Mouse (Mus musculus) limb, embryonic 13.5 days (tissue): ENCODE measurements around the gene Atp5k. TPM values are rescaled to one million over a fixed set of nuclear protein-coding genes. Genes with fewer than 3 reads are reported as not detected.

Experiments
- ATAC-seq: fragments of 200-750 bp; cut with Nextera tagmentation; 2 replicates; pipeline ENCODE4 v1.8.0; 2017; ENCODE audit warnings: low read depth, moderate number of reproducible peaks, moderate TSS enrichment; ENCODE audit not compliant: low FRiP score
- H3K27ac ChIP-seq: fragments of 300-500 bp; sonication (generic); 2 replicates; pipeline ENCODE4 v1.5.1; 2015; ENCODE audit warnings: inconsistent platforms, mild to moderate bottlenecking, moderate library complexity
- H3K27me3 ChIP-seq: fragments of 300-500 bp; sonication (generic); 2 replicates; pipeline ENCODE4 v1.6.1; 2015; ENCODE audit warnings: mild to moderate bottlenecking, inconsistent platforms
- H3K36me3 ChIP-seq: fragments of 300-500 bp; sonication (generic); 2 replicates; pipeline ENCODE4 v1.6.1; 2015; ENCODE audit warnings: inconsistent platforms, mild to moderate bottlenecking, moderate library complexity
- H3K4me1 ChIP-seq: fragments of 300-500 bp; sonication (generic); 2 replicates; pipeline ENCODE4 v1.6.1; 2015; ENCODE audit warnings: inconsistent platforms
- H3K4me2 ChIP-seq: fragments of 300-500 bp; sonication (generic); replicated peaks from 2 replicates; pipeline ENCODE4 v1.6.1; 2015; ENCODE audit warnings: inconsistent platforms, mild to moderate bottlenecking, moderate library complexity
- H3K4me3 ChIP-seq: fragments of 300-500 bp; sonication (generic); 2 replicates; pipeline ENCODE4 v1.5.1; 2015; ENCODE audit warnings: moderate library complexity, mild to moderate bottlenecking, inconsistent platforms
- H3K9ac ChIP-seq: fragments of 300-500 bp; sonication (generic); 2 replicates; pipeline ENCODE4 v1.6.1; 2015; ENCODE audit warnings: mild to moderate bottlenecking, inconsistent platforms
- H3K9me3 ChIP-seq: fragments of 300-500 bp; sonication (generic); 2 replicates; pipeline ENCODE4 v1.6.1; 2016; ENCODE audit warnings: inconsistent platforms
- WGBS: fragments of 180-500 bp; shearing (Covaris S2); methylation state at CpG from one replicate; pipeline ENCODE4 v1.1.7; 2015; 5-methylcytosine and 5-hydroxymethylcytosine counted together
- polyA plus RNA-seq: library from polyadenylated mRNA; unstranded; fragments of >200 nt; fragmentation: Nextera tagmentation; extraction: Ambion mirVana; gene quantifications from 2 replicates; pipeline ENCODE4 v1.2.1, GENCODE M21; 2015

Gene Atp5k
- polyA plus RNA-seq, 1 experiment from 2014 or later, result 403 TPM

GRCm38 (mm10) chr5:108454094-108454493 is 19.8 kb upstream of the Atp5k start:
- no peaks in the 10 kb centered on the region for H3K9me3 ChIP-seq
- no peak overlapping the region for H3K9ac ChIP-seq
- H3K36me3 ChIP-seq, result no peaks in the 10 kb centered on the region
- 60% methylated on average over 3 of the region's 3 CpGs for WGBS
- H3K27me3 ChIP-seq, result peaks cover 13% of the 10 kb centered on the region; the same call in 1 of the 2 replicates
- H3K4me1 ChIP-seq, result peaks cover 4% of the 10 kb centered on the region
- no peak overlapping the region for H3K4me3 ChIP-seq
- no peak overlapping the region for H3K27ac ChIP-seq
- H3K4me2 ChIP-seq, result no peak overlapping the region
- ATAC-seq, result no peak

DNA sequence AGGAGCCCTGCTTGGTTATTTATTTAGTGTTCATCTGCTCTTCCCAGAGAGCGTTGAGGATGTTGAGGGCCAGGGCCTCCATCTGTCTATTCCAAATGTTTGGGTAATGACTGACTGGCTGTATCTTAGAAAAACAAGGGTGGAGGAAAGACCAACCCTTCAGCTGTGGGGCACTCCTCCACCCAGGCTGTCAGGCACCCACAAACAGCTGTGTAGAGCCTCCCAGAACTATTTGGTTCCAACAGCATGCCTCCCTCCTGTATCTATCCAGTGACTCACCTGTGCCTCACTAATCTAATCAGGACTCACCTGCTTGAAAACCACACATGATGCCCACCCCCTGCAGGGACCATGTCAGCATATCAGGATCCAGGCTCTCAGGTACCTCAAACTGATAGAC is 18.2 kb upstream of the Atp5k start:
- Histone ChIP-seq H3K9me3 (no peaks in the 10 kb centered on the region), H3K27ac (no peak overlapping the region), H3K27me3 (peaks cover 10% of the 10 kb centered on the region), H3K36me3 (no peaks in the 10 kb centered on the region), H3K4me2 (no peak overlapping the region), H3K4me3 (no peak overlapping the region), H3K9ac (no peak overlapping the region), H3K4me1 (peaks cover 7% of the 10 kb centered on the region)
- 95% methylated on average over 1 of the region's 1 CpGs for WGBS
- ATAC-seq, result no peak

GRCm38 (mm10) chr5:108451611-108452010 is 17.4 kb upstream of the Atp5k start:
- Histone ChIP-seq H3K36me3 (no peaks in the 10 kb centered on the region), H3K4me2 (no peak overlapping the region), H3K27ac (no peak overlapping the region), H3K27me3 (peaks cover 15% of the 10 kb centered on the region), H3K9ac (no peak overlapping the region), H3K4me3 (no peak overlapping the region), H3K9me3 (no peaks in the 10 kb centered on the region), H3K4me1 (peaks cover 7% of the 10 kb centered on the region)
- 89% methylated on average over 1 of the region's 1 CpGs for WGBS
- ATAC-seq, result no peak

DNA sequence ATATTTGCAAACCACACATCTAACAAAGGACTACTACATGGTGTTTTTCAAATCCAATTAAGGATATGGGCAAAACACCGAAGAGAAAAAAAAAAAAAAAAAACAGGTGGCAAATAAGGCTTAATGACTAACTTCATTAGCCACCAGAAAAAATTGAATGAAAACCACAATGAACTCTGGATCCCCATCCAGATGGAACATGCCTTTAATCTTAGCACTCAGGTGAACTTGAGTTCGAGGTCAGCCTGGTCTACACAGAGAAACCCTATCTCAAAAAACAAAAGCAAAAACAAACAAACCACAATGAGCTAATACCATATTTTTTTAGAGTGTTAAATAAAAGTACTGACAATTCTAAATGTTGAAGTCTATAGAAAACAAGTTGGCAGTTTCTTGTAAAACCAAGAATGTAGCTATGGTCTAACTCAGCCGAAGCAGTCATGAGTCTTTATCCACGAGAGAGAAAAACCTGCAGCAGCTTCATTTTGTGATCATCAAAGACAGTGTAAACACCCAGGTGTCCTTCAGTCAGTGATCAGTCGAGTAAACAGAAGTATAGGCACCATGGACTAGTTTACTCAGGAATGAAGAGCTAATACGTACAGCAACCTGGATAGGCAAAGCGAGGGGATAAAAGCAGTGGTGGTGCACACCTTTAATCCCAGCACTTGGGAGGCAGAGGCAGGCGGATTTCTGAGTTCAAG is 16.7 kb upstream of the Atp5k start:
- no peak for ATAC-seq
- Histone ChIP-seq H3K9ac (no peak overlapping the region), H3K9me3 (no peaks in the 10 kb centered on the region), H3K4me3 (no peak overlapping the region), H3K4me1 (peaks cover 7% of the 10 kb centered on the region), H3K27ac (no peak overlapping the region), H3K4me2 (no peak overlapping the region), H3K27me3 (peaks cover 15% of the 10 kb centered on the region), H3K36me3 (no peaks in the 10 kb centered on the region)
- 76% methylated on average over 8 of the region's 8 CpGs for WGBS

GRCm38 (mm10) chr5:108448785-108449668 is 14.8 kb upstream of the Atp5k start, which contains the start of gene Mfsd7a:
Gene Mfsd7a (minus strand): TSS chr5:108448891.
- Histone ChIP-seq H3K4me3 (peak within 1 kb of the TSS; percentile 43), H3K4me1 (peaks cover 7% of the 10 kb centered on the region), H3K9me3 (no peaks in the 10 kb centered on the region), H3K36me3 (no peaks in the 10 kb centered on the region), H3K4me2 (peak within 1 kb of the TSS; percentile 68), H3K27me3 (peaks cover 15% of the 10 kb centered on the region), H3K27ac (no peak within 1 kb of the TSS), H3K9ac (peak within 1 kb of the TSS; percentile 54)
- WGBS, result 11% methylated on average over 24 of the region's 24 CpGs
- peak; percentile 83; the same call in 1 of the 2 replicates for ATAC-seq

DNA sequence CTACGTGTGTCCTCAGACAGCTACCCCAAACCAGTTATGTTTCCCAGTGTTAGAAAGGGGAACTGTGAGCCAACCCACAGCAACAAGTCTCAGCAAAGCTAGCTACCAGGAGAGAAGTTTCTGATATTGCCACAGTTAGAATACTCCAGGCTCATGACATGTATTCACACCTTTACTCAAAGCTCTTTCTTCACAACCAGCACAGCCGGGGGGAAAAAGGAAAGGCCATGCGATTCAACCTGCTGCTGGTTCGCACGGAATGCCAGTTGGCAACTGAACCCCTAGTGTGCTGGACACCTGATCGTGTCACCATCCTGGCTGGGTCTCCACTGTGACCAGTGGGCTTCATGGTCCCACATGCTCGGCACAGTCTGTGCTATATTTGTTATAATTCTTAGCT is 13.6 kb upstream of the Atp5k start:
- H3K9me3 ChIP-seq, result no peaks in the 10 kb centered on the region
- WGBS, result 86% methylated on average over 7 of the region's 7 CpGs
- H3K36me3 ChIP-seq, result no peaks in the 10 kb centered on the region
- H3K9ac ChIP-seq, result peak overlapping the region; percentile 54; the same call in 1 of the 2 replicates
- peaks cover 7% of the 10 kb centered on the region for H3K4me1 ChIP-seq
- H3K4me2 ChIP-seq, result peak overlapping the region; percentile 68; the same call in 1 of the 2 replicates
- no peak for ATAC-seq
- no peak overlapping the region for H3K4me3 ChIP-seq
- H3K27me3 ChIP-seq, result peaks cover 15% of the 10 kb centered on the region
- no peak overlapping the region for H3K27ac ChIP-seq

DNA sequence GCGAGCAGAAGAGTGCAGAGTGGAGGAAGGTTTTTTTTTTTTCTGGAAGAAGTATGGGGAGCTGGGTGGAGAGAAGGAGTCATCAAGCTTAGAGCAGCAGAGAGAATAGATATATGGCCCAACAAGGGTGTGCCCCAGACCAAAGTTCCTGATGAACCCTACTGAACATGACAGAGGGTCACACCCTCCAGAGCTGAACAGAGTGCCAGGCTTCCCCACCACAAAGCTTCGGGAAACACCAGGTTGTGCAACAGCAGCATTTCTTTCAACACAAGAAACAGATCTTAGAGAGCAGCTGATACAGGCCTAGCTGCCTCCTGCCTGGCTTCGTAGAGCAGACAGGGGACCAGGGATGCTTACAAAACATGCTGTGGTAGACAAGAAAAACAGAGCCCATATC is 12.7 kb upstream of the Atp5k start:
- Histone ChIP-seq H3K36me3 (no peaks in the 10 kb centered on the region), H3K9me3 (no peaks in the 10 kb centered on the region), H3K9ac (no peak overlapping the region), H3K4me3 (no peak overlapping the region), H3K27ac (no peak overlapping the region), H3K27me3 (peaks cover 15% of the 10 kb centered on the region), H3K4me2 (no peak overlapping the region), H3K4me1 (peaks cover 7% of the 10 kb centered on the region)
- ATAC-seq, result no peak
- 88% methylated on average over 3 of the region's 3 CpGs for WGBS

DNA sequence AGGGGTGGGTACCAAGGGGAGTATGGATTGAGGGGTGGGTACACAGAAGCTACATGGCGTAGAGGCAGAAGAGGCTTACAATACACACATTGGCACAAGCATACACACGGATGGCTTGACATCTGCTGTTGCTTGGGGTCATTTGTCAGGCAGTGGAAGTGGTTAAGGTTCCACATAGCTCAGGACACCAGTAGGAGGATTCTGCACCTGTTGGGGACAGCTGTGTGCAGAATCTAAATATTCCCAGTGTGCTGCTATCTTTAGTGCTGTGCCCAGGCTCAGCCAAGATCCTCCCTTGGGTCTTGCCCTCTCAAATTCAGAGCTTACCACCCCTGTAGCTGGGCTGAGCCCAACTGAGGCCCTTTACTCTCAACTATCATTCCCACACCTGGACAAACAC is 1.9 kb upstream of the Atp5k start:
- Histone ChIP-seq H3K9me3 (no peaks in the 10 kb centered on the region), H3K27me3 (peaks cover 11% of the 10 kb centered on the region; the same call in 1 of the 2 replicates), H3K4me2 (no peak overlapping the region), H3K4me3 (no peak overlapping the region), H3K27ac (no peak overlapping the region), H3K4me1 (peaks cover 15% of the 10 kb centered on the region), H3K36me3 (peaks cover 16% of the 10 kb centered on the region), H3K9ac (no peak overlapping the region)
- ATAC-seq, result no peak
- WGBS, result 67% methylated on average over 2 of the region's 2 CpGs

- H3K4me1 ChIP-seq, result peaks cover 15% of the 10 kb centered on the region
- H3K4me2 ChIP-seq, result no peak overlapping the region
- ATAC-seq, result no peak
- no peaks in the 10 kb centered on the region for H3K9me3 ChIP-seq
- peaks cover 37% of the 10 kb centered on the region for H3K36me3 ChIP-seq
- H3K9ac ChIP-seq, result no peak overlapping the region
- WGBS, result 90% methylated on average over 6 of the region's 6 CpGs
- no peak overlapping the region for H3K27ac ChIP-seq
- no peak overlapping the region for H3K4me3 ChIP-seq
- H3K27me3 ChIP-seq, result peaks cover 7% of the 10 kb centered on the region; the same call in 1 of the 2 replicates
Observed at GRCm38 (mm10) chr5:108431196-108431595, 3.1 kb downstream of the Atp5k start.

- Histone ChIP-seq H3K4me1 (no peaks in the 10 kb centered on the region), H3K9me3 (no peaks in the 10 kb centered on the region), H3K4me3 (no peak overlapping the region), H3K27me3 (no peaks in the 10 kb centered on the region), H3K9ac (no peak overlapping the region), H3K27ac (no peak overlapping the region), H3K36me3 (peaks cover 31% of the 10 kb centered on the region), H3K4me2 (no peak overlapping the region)
- ATAC-seq, result peak; percentile 38; the same call in 1 of the 2 replicates
- WGBS, result 50% methylated on average over 1 of the region's 1 CpGs
Observed at GRCm38 (mm10) chr5:108427186-108427585, 7.1 kb downstream of the Atp5k start.

GRCm38 (mm10) chr5:108423427-108423826 is 10.8 kb downstream of the Atp5k start:
- Histone ChIP-seq H3K36me3 (no peaks in the 10 kb centered on the region; the same call in 1 of the 2 replicates), H3K27me3 (no peaks in the 10 kb centered on the region), H3K4me2 (no peak overlapping the region), H3K9me3 (no peaks in the 10 kb centered on the region), H3K27ac (no peak overlapping the region), H3K9ac (no peak overlapping the region), H3K4me1 (no peaks in the 10 kb centered on the region), H3K4me3 (no peak overlapping the region)
- WGBS, result 85% methylated on average over 2 of the region's 2 CpGs
- no peak for ATAC-seq

DNA sequence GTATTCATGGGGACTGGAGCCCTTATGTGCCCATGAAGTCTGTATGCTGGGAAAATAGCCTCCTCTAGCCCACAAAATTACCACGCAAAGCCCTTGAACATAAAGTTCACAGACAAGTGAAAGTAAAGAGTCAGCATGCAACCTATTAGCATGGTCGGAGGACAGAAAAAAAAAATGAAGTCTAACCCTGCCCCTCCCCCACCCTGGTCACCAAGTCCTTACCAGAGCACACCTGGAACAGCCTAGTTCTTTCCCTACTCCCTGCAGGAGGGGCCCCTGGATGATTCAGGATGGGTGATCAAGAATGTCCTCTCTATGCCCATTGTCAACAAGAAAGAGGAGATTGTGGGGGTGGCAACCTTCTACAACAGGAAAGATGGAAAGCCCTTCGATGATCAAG is 11.5 kb downstream of the Atp5k start:
- Histone ChIP-seq H3K36me3 (no peaks in the 10 kb centered on the region), H3K4me3 (no peak overlapping the region), H3K4me1 (no peaks in the 10 kb centered on the region), H3K4me2 (no peak overlapping the region), H3K27ac (no peak overlapping the region), H3K9ac (no peak overlapping the region), H3K9me3 (no peaks in the 10 kb centered on the region), H3K27me3 (no peaks in the 10 kb centered on the region)
- no peak for ATAC-seq
- WGBS, result 70% methylated on average over 3 of the region's 3 CpGs
